Mouse (Mus musculus): ENCODE results near the gene Ifrd1. TPM values are rescaled to one million over a fixed set of nuclear protein-coding genes. Genes with fewer than 3 reads are reported as not detected.
A peak's percentile ranks its signal among the peaks of the same experiment; 100 is the strongest.
"Not testable (repeated sequence)": the region's sequence is repeated elsewhere in the genome, so short reads cannot be mapped to it uniquely, and the experiment has no call there.

Gene Ifrd1
- 118 and 133 TPM in 2 replicates for total RNA-seq (2021)
- long read RNA-seq, transcript Ifrd1-201 (12 exons, 3,378 nt) = major isoform, 68 of 88 reads
- long read RNA-seq, partial matches to known transcripts = 8 of 88 reads
- long read RNA-seq, other reads (novel, unspliced or antisense) = 12 of 88 reads

- DNase-seq = no peak
These were observed at the start of gene Ifrd1 for GRCm38 (mm10) chr12:40248454-40249180. Ifrd1 (minus strand) TSS chr12:40248504.

DNA sequence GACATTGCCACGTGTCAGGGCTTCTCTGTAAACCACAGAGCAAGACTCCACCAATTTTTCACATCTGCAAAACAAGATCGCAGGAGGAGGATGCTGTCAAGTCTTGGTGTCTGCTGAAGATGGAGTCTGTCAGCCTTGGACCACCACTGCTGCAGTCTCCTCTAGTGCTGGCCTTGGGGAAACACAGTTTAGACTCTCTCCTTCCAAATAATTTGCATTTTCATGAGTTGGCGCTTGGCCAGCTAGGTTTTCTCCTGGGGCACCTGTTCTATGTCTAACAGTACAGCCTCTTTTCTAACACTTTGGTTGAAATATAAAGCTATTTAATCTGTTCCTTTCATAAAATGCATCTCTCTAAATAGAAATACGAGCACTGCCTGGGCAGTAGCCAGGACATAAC, 38.2 kb upstream of the Ifrd1 start:
- no peak for DNase-seq

- no peak for DNase-seq
These were observed 32.5 kb upstream of the Ifrd1 start for GRCm38 (mm10) chr12:40280596-40281325.

DNA sequence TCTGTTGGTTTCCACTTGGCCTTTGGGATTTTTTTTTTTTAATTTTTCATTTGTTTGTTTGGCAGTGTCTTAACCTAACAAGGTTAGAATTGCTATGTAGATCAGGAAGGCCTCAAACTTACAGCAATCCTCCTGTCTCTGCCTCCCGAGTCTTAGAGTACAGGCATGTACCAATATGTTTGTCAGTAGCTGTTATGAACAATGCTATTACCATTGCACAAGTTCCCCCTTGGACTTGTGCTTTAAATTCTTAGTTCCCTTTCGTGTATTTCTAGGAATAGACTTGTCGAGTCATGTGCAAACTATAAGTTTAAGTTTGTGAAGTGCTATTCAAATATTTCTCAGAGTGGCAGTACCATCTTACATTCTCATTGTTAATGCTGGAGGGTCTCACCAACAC, 29.3 kb upstream of the Ifrd1 start:
- DNase-seq = no peak

DNA sequence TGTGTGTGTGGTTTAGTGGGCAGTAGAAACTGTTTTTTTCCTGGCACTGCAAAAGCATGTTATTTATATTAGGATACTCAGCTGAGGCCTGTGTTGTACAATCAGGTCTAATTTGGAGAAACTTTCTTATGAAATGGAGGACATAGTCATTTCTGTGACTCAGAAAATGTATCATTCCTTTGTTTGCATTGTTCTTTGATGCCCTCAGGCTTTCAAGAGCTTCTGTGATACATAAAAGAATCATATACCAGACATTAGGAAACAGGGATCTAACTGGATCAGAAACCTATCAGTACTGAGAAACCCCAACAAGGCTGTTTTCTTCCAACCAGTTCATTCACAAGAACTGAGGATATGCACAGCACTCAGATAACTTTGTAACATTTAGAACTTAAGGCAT, 26.6 kb upstream of the Ifrd1 start:
- DNase-seq = no peak

DNA sequence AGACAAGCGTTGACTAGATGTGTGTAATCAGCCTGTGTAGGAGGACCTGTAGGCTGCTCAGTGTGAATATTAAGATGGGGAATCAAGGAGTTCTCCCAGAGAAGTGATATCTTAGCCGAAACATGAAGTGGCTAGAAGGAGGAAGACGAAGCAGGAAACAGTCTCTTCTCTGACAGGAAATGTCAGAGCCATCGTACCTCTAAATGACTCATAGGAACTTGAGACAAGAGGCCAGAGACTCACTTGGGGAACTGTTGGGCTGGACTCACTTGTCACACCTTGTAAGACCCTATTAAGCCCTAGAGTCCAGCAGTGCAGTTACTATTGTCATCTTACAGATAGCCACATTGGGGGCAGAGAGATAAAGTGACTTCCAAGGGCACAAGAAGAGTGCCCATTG, 25.0 kb upstream of the Ifrd1 start:
- no peak for DNase-seq

DNA sequence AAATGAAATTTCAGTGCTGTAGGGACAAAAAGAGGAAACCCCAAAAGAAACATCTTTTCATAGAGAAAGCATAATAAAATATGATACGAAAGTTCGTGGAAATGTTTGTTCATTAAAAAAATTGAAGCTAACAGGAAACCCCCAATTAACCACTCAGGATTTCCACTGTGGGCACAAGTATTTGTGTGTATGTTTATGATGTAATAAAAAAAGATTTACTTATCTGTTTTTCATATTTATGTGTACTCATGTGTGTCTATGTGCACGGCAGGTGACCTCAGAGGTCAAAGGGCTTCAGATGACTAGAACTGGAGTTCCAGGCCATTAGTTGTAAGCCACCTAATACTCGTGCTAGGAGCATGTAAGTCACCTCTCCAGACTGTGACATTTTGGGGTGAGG, 24.4 kb upstream of the Ifrd1 start:
- no peak for DNase-seq

DNA sequence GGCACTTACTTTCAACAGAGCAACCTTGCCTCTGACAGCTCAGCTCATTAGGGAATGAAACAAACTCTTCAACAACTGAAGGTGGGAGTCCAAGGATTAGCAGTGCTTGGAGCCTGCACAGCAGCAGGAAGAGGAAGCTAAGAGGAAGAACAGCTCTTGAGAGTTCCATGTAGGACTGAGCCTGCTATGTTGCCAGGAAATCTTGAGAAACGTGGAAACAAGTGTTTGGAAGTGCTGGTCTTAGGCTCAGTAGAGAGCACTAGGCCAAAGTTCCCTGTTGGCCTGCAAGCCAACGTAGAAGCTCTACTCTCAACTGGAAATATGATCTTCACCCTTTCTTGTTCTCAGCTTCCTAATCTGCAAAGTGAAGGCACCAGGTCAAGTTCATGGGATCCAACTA, 20.0 kb upstream of the Ifrd1 start:
- no peak for DNase-seq

GRCm38 (mm10) chr12:40263712-40264111, 15.4 kb upstream of the Ifrd1 start:
- DNase-seq = no peak

GRCm38 (mm10) chr12:40263006-40263405, 14.7 kb upstream of the Ifrd1 start:
- no peak for DNase-seq

GRCm38 (mm10) chr12:40258462-40259000, 10.2 kb upstream of the Ifrd1 start:
- DNase-seq = no peak

DNA sequence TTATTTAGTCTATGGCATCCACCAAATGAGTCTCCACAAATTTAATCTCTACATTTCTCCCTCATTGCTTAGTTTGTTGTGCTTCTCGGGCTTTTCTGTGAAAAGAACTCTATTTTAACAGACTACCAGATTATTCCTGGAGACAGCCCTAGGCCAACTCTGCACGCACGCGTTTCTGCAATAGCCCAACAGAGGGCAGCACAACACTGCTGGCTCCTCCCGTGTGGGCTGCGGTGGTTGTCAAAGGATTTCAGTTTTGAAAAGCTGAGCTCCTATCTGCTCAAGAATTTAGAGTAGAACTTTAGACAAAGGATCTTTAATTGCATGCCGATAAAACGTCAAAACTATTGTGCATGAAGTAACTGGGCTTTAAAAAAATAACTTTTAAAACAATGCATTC, 8.9 kb upstream of the Ifrd1 start:
- DNase-seq = peak; percentile 85

GRCm38 (mm10) chr12:40256543-40256942, 8.2 kb upstream of the Ifrd1 start:
- DNase-seq = no peak

- no peak for DNase-seq
These were observed 7.7 kb upstream of the Ifrd1 start for GRCm38 (mm10) chr12:40256033-40256432.

DNA sequence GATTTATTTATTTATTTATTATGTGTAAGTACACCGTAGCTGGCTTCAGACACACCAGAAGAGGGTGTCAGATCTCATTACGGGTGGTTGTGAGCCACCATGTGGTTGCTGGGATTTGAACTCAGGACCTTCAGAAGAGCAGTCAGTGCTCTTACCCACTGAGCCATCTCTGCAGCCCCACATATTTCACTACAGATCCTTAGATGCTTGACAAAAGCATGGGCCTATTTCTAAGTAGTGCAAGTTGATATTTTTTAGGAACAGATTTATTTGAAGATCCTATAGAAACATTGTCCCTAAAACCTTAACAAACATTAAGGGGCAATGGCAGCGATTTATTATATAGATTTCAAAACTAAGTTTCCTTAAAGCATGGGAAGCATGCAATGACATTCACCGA, 7.0 kb upstream of the Ifrd1 start:
- DNase-seq = not testable (repeated sequence)

- no peak for DNase-seq
These were observed 6.4 kb upstream of the Ifrd1 start for GRCm38 (mm10) chr12:40254729-40255128.

GRCm38 (mm10) chr12:40253241-40253640, 4.9 kb upstream of the Ifrd1 start:
- DNase-seq = no peak

DNA sequence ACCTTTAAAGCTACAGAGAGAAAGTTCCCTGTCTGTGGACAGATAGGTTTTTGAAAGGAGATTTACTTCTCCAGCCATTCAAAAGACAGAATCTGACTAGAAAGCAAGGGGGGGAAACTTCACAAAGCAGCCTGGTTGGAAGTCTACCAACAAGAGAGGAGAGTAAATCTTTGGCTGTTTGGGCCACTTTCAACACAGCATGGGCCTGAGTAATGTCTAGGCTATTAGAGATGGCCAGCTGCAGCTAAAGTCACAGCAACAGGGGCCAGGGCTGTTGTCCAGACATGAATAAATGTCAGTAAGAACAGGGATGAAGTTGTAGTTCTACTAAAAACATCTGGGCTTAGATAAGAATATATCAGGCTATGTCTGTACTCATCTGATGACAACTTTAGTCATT, 2.0 kb upstream of the Ifrd1 start:
- no peak for DNase-seq

DNA sequence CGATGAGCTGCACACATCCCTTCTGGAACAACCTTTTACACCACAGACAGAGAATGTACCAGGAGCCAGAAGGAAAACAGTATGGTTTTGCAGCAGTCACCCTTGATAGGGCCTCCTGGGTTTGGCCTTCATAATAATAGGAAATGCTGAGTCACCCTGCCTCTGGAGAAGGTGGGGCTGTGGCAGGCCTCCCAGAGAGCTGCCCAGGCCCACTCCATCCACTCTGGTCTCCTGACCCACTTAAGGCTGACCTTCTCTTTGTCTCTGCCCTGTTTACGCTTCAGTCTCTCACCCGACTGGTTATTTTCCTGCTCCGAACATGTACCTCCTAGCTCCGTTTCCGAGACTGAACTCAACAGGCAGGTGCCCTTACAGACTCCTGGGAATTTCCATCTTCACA, 328 bp downstream of the Ifrd1 start:
- DNase-seq = peak; percentile 43

- no peak for DNase-seq
These were observed 920 bp downstream of the Ifrd1 start for GRCm38 (mm10) chr12:40247384-40247783.

DNA sequence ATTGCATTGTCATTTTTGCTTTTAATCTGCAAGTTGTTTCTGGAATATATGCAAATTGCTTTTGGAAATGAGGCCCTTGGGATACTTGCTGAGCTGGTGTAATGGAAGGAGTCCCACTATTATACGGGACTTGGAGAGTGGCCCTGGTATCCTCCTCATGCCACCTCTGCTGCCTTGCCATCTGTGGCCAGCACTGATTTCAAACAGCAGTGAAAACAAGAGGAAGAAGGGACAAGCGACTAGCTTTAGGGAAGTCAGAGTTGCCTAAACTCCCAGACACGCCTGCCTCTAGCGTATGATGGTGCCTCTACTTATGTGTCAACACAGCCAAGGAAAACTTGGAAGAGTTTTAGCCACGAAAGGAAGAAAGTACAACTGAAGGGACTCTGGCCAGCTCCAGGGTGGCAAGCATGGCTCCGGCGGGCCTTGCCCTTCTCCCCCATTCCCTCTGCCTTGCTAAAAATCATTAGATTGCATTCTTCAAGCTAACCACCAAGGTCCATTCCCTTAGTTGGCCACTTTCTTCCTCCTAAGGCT, 2.8 kb downstream of the Ifrd1 start:
- DNase-seq = no peak

GRCm38 (mm10) chr12:40244926-40245325, 3.4 kb downstream of the Ifrd1 start:
- no peak for DNase-seq

GRCm38 (mm10) chr12:40243821-40244221, 4.5 kb downstream of the Ifrd1 start:
- peak; percentile 87 for DNase-seq

Measured in adrenal gland, postnatal 25 days (tissue).